Mouse (Mus musculus) megakaryocyte, embryonic 14.5 days (primary cell): ENCODE measurements around the gene Nkiras1.

ENCODE experiments used
- FLI1 ChIP-seq: IDR thresholded peaks from 2 replicates; pipeline ENCODE4 v1.6.1; 2012; ENCODE audit warnings: low read length, inconsistent platforms, mixed read lengths
- GATA1 ChIP-seq: IDR thresholded peaks from 3 replicates; pipeline ENCODE4 v1.6.1; 2012; ENCODE audit warnings: mixed read lengths, low read length, inconsistent platforms, borderline replicate concordance

- TF ChIP-seq GATA1 = no peak
- TF ChIP-seq FLI1 = no peak
These were observed 60.1 kb downstream of the Nkiras1 start for GRCm38 (mm10) chr14:18330789-18331692.
